Comparison of ENCODE assay signal across 8 mouse cellular contexts in the genomic region with DNA sequence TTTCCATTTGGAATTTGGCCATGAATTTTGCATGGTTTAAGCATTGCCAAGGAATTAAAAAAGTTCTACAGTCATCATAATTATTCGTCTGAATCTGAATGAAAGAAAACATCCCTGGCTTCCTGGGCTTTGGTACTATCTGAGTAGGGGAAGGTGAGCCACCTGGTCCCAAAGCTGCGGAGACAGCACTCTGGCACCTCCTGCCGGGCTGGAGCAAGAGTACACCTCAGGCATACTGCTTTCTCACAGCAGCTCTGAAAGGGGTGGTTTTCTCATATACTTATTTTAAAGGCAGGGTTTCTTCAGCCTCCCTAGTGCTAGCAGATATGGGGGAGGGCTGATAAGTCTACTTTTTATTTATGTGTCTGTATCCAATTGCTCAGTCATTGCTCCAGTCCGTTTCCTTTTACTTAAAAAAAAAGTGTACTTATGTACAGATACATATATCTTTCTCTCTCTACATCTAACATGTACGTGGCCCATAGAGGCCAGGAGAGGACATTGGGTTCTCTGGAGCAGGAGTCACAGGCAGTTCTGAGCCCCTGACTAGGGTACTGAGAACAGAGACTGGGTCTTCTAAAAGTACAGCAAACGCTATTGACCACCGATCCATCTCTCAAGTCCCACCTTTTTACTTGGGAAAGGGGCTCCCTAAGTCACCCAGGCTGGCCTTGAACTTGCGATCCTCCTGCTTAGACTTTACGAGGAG. TPM values are rescaled to one million over a fixed set of nuclear protein-coding genes. Genes with fewer than 3 reads are reported as not detected.
DNase-seq lines count a peak whose midpoint lies in the region; ATAC-seq lines count a peak whose summit lies in the region.

No protein-coding gene starts in this region.

- peak overlapping the region; percentile 70 for H3K4me2 ChIP-seq in hindbrain, embryonic 11.5 days (replicated peaks; ENCODE audit: low read depth, low read length)

- peak; percentile 78 for ATAC-seq in hindbrain, embryonic 11.5 days (ENCODE audit: low FRiP score)

- H3K4me1 ChIP-seq in hindbrain, embryonic 11.5 days (replicated peaks; ENCODE audit: control insufficient read depth, insufficient read depth, low read length): 0 out of 2 replicates have a peak, but pooled peaks cover 2% of the 10 kb centered on the region

- 1% methylated on average over 9 of the region's 9 CpGs for WGBS in hindbrain, embryonic 11.5 days

- peak overlapping the region; percentile 80 for H3K9ac ChIP-seq in hindbrain, embryonic 11.5 days (ENCODE audit: low read depth, low read length)

- H3K27ac ChIP-seq in hindbrain, embryonic 11.5 days (ENCODE audit: low read depth, low read length): peak overlapping the region; percentile 82

- no peaks in the 10 kb centered on the region for H3K27me3 ChIP-seq in hindbrain, embryonic 11.5 days (ENCODE audit: control insufficient read depth, insufficient read depth, low read length)

- peak; percentile 91 for DNase-seq in NIH3T3 (ENCODE audit: low read depth)
- DNase-seq in cerebellum, adult 9-11 months: peak; percentile 82
- peak; percentile 36 to 83 for DNase-seq in frontal cortex, adult 2 months (ENCODE audit: extremely low spot score in 1 of 2, low spot score in 1 of 2)
- peak; percentile 84 for DNase-seq in hindbrain, embryonic 11.5 days (ENCODE audit: low spot score)
- peak; percentile 77 to 84 for DNase-seq in layer of hippocampus, postnatal 10 days (ENCODE audit: low spot score in 2 of 2)
- peak; percentile 89 for DNase-seq in lung, postnatal 10 days
- peak; percentile 67 for DNase-seq in ovary, postnatal 14 days (ENCODE audit: low spot score)
- DNase-seq in thymus, postnatal 10 days (ENCODE audit: low spot score in 2 of 2): peak; percentile 78 to 86

- peak overlapping the region; percentile 69 for H3K4me3 ChIP-seq in hindbrain, embryonic 11.5 days (ENCODE audit: low read depth, low read length)

- no peaks in the 10 kb centered on the region for H3K9me3 ChIP-seq in hindbrain, embryonic 11.5 days (ENCODE audit: control insufficient read depth, low read length)

- no peaks in the 10 kb centered on the region for H3K36me3 ChIP-seq in hindbrain, embryonic 11.5 days (ENCODE audit: control insufficient read depth, insufficient read depth, low read length)

RNA-seq across cellular contexts. Expression of a gene that starts 0.7 kb away (rescaled TPM):
- polyA plus RNA-seq in frontal cortex, adult 2 months (2012; rRNA removed): 7.5 and 7.6 TPM in 2 replicates
- polyA plus RNA-seq in hindbrain, embryonic 11.5 days (2014; fragmentation: Nextera tagmentation; extraction: Ambion mirVana): 133 and 155 TPM in 2 replicates
- total RNA-seq in layer of hippocampus, postnatal 10 days (2021): 1 to 10 TPM; 9.4 to 9.8 TPM

RNA-seq across cellular contexts. Expression of a gene that starts 15.3 kb away (rescaled TPM):
- 9.8 TPM in 2 replicates for polyA plus RNA-seq in frontal cortex, adult 2 months (2012; rRNA removed)
- polyA plus RNA-seq in hindbrain, embryonic 11.5 days (2014; fragmentation: Nextera tagmentation; extraction: Ambion mirVana): 9.2 and 15.1 TPM in 2 replicates
- total RNA-seq in layer of hippocampus, postnatal 10 days (2021): 1 to 10 TPM; 5.9 to 6.8 TPM

Comparison
In these comparisons a context has a peak if more than half of its experiments do, and no peak if none do; other contexts are left out.
1. Peak in every context shown above with its lines: DNase-seq, ATAC-seq, H3K4me3 ChIP-seq and H3K27ac ChIP-seq.
2. RNA of a gene that starts 0.7 kb away (polyA plus RNA-seq): 133 to 155 TPM in hindbrain, embryonic 11.5 days; 7.5 to 7.6 TPM in frontal cortex, adult 2 months; every median in the first group is over 10 times any median in the second.